Mouse (Mus musculus) C2C12 (cell line): Measurements from ENCODE around the gene Abhd2. TPM values are rescaled to one million over a fixed set of nuclear protein-coding genes. Genes with fewer than 3 reads are reported as not detected.
"Not testable (repeated sequence)": the region's sequence is repeated elsewhere in the genome, so short reads cannot be mapped to it uniquely, and the experiment has no call there.

ENCODE experiments used
- H3K27me3 ChIP-seq: one replicate; pipeline ENCODE4 v1.6.1; 2011; ENCODE audit not compliant: control insufficient read depth, insufficient read depth, insufficient read length
- H3K36me3 ChIP-seq: one replicate; pipeline ENCODE4 v1.6.1; 2011; ENCODE audit not compliant: control insufficient read depth, insufficient read depth
- H3K4me3 ChIP-seq: one replicate; pipeline ENCODE4 v1.5.1; 2011; ENCODE audit warnings: mild to moderate bottlenecking, control low read depth; ENCODE audit not compliant: poor library complexity, insufficient read depth, severe bottlenecking
- H3K79me2 ChIP-seq: one replicate; pipeline ENCODE4 v1.6.1; 2011; ENCODE audit not compliant: control insufficient read depth, insufficient read depth
- H3K79me3 ChIP-seq: one replicate; pipeline ENCODE4 v1.6.1; 2011; ENCODE audit warnings: low read depth, control low read depth
- H3ac ChIP-seq: one replicate; pipeline ENCODE3; 2011; ENCODE audit warnings: low read depth; ENCODE audit not compliant: control insufficient read depth, insufficient read length
- CEBPB ChIP-seq: IDR thresholded peaks from one replicate; pipeline ENCODE4 v1.6.1; 2011; ENCODE audit warnings: low read depth, mild to moderate bottlenecking, control low read depth, moderate library complexity
- CTCF ChIP-seq: IDR thresholded peaks from one replicate; pipeline ENCODE4 v1.5.1; 2011; ENCODE audit not compliant: control insufficient read depth, insufficient read depth, insufficient read length
- FOSL1 ChIP-seq: IDR thresholded peaks from one replicate; pipeline ENCODE4 v1.8.0; 2011; ENCODE audit warnings: mild to moderate bottlenecking, low read length; ENCODE audit not compliant: poor library complexity, insufficient read depth, severe bottlenecking
- MAX ChIP-seq: IDR thresholded peaks from one replicate; pipeline ENCODE4 v1.6.1; 2011; ENCODE audit warnings: mild to moderate bottlenecking, control low read depth
- MYOD1 ChIP-seq: IDR thresholded peaks from one replicate; pipeline ENCODE4 v1.6.1; 2011; ENCODE audit warnings: low read depth; ENCODE audit not compliant: control insufficient read depth, insufficient read length
- MYOG ChIP-seq: IDR thresholded peaks from one replicate; pipeline ENCODE4 v1.6.1; 2011; ENCODE audit not compliant: control insufficient read depth, insufficient read length; ENCODE audit errors: extremely low read depth
- USF1 ChIP-seq: IDR thresholded peaks from one replicate; pipeline ENCODE4 v1.6.1; 2011; ENCODE audit warnings: low read depth, mild to moderate bottlenecking, control low read depth, moderate library complexity
- polyA plus RNA-seq: library from polyadenylated mRNA; unstranded; fragments of >200 nt; fragmentation: generic; extraction: Trizol; gene quantifications from one replicate; pipeline ENCODE4 v1.2.1, GENCODE M21; 2012; ENCODE audit warnings: missing spikeins

Gene Abhd2
- polyA plus RNA-seq, 1 experiment: 28.3 TPM

DNA sequence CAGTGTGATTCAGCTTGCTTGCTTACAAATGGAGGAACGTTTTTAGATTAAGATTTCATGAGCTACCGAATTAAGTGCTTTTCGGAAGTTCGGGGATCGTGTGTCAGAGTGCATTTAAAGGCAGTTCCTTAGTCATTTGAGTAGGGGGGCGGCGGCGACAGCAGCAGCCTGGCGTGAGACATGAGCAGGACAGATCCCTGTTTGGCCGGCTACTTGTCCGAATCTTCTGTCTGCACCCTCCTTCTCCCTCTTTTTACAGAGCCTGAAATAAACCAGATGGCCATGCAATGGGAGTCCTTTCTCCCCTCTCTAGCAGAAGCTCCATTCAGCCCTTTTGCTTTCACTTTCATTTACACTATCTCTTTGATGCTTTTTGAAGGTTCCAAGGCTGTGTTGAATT is 2.3 kb downstream of the Abhd2 start:
- Histone ChIP-seq H3K27me3 (no peaks in the 10 kb centered on the region), H3ac (peak overlapping the region; percentile 28), H3K79me3 (peaks cover 68% of the 10 kb centered on the region), H3K4me3 (peak overlapping the region; percentile 71), H3K79me2 (peaks cover 73% of the 10 kb centered on the region), H3K36me3 (peaks cover 6% of the 10 kb centered on the region)
- TF ChIP-seq MYOD1 (no peak), FOSL1 (no peak), USF1 (no peak), CTCF (no peak)

GRCm38 (mm10) chr7:79278432-79278831 is 5.4 kb downstream of the Abhd2 start:
- H3K79me3 ChIP-seq: peaks cover 95% of the 10 kb centered on the region
- TF ChIP-seq FOSL1: no peak
- TF ChIP-seq MYOG: no peak
- TF ChIP-seq CTCF: no peak
- no peak for TF ChIP-seq CEBPB
- TF ChIP-seq MYOD1: no peak
- no peak for TF ChIP-seq MAX
- TF ChIP-seq USF1: no peak
- peaks cover 19% of the 10 kb centered on the region for H3K36me3 ChIP-seq
- H3K27me3 ChIP-seq: no peaks in the 10 kb centered on the region
- no peak overlapping the region for H3ac ChIP-seq
- peaks cover 100% of the 10 kb centered on the region for H3K79me2 ChIP-seq
- H3K4me3 ChIP-seq: no peak overlapping the region

GRCm38 (mm10) chr7:79279376-79280029 is 6.5 kb downstream of the Abhd2 start:
- Histone ChIP-seq H3K4me3 (no peak overlapping the region), H3ac (no peak overlapping the region), H3K27me3 (no peaks in the 10 kb centered on the region), H3K79me3 (peaks cover 92% of the 10 kb centered on the region), H3K36me3 (peaks cover 22% of the 10 kb centered on the region), H3K79me2 (peaks cover 100% of the 10 kb centered on the region)
- TF ChIP-seq CEBPB: no peak

DNA sequence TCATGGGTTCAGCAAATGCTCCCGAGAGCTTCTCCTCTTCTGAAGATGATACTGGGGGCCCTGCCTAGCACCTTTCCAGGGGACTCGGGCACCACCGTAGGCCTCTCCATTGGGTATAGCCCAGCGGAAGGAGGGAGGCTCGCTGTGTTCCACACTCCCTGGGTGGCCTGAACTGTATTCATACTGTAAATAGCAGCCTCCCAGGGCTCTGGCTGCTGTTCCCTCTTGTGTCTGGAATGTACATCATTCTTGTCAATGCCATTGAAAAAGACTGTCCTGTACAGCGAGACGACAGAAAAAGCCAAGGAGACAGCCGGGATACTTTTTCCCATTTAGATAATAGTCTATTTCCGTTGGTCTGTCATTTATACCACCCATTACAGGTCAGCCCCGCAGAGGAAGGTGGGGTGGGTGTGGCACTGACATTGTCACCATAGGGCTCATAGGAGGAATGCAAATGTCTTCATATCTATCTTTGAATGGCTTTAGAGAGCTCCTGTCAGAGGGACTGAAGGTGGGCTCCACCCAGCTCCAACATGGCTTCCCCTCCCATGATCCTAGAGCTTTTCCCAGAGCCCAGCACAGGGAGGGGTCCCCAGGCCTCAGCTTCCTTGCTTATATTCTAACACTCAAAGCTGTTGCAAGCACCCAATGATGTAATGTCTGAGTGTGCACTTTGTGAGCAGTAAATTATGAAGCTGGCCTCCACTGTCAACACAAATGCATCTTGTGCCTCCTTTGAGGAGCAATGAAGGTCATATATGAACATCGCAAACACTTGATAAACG is 10.1 kb downstream of the Abhd2 start:
- H3K4me3 ChIP-seq: no peak overlapping the region
- no peaks in the 10 kb centered on the region for H3K27me3 ChIP-seq
- H3K79me2 ChIP-seq: peaks cover 100% of the 10 kb centered on the region
- TF ChIP-seq MYOD1 (no peak), FOSL1 (no peak), CEBPB (no peak), USF1 (no peak), MYOG (no peak), MAX (no peak), CTCF (no peak)
- H3K36me3 ChIP-seq: peaks cover 36% of the 10 kb centered on the region
- H3K79me3 ChIP-seq: peaks cover 91% of the 10 kb centered on the region
- H3ac ChIP-seq: no peak overlapping the region

- not testable (repeated sequence) for H3ac ChIP-seq, H3K4me3 ChIP-seq, H3K27me3 ChIP-seq
- peaks cover 100% of the 10 kb centered on the region for H3K79me2 ChIP-seq
- H3K79me3 ChIP-seq: peaks cover 91% of the 10 kb centered on the region
- H3K36me3 ChIP-seq: peaks cover 40% of the 10 kb centered on the region
These were observed 10.6 kb downstream of the Abhd2 start for GRCm38 (mm10) chr7:79283671-79283941.

DNA sequence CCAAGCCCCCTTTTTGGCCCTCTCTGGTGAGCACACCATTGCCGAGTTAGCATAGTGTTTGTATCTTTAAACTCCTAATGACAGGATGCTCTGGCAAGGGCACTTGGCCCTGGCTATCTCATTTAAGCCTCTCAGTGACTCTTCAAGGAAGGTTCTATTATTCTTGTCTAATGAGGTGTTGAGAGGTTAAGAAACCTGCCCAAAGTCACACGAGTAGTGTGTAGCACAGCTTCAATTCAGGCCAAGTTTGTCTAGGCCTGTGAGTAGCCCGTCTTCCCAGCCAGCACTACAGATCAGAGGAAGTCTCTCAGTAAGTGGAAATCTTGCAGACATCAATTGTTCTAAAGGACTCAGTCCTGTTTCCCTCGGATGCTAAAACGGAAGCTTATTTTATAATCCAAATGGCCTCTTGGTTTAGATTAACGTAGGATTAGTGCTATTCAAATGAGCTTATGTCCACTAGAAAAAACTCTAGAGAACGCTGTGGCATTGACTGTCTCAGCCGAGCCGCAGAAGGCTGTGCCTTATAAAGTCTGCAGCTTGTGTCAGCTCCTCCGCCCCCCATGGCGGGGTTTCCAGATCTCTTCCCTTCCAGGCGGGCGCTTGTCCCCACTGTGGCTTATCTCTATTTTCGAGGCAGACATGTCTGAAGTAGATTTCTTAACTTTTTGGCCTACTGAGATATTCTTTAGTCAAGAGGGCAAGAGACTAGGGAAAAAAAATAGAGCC is 11.3 kb downstream of the Abhd2 start:
- Histone ChIP-seq H3K27me3 (no peaks in the 10 kb centered on the region), H3ac (no peak overlapping the region), H3K36me3 (peaks cover 40% of the 10 kb centered on the region), H3K79me3 (peaks cover 90% of the 10 kb centered on the region), H3K79me2 (peaks cover 100% of the 10 kb centered on the region), H3K4me3 (no peak overlapping the region)
- TF ChIP-seq FOSL1 (no peak), MYOG (no peak), CTCF (no peak), USF1 (no peak), MAX (no peak), MYOD1 (no peak), CEBPB (no peak)
